Mouse (Mus musculus) E14TG2a.4 (cell line): ENCODE measurements around the gene Ptp4a2.

Source experiments
- H3K27me3 ChIP-seq: 2 replicates; pipeline ENCODE4 v1.6.1; 2014; ENCODE audit warnings: low read length, control low read depth; ENCODE audit not compliant: insufficient read depth
- H3K36me3 ChIP-seq: 2 replicates; pipeline ENCODE4 v1.6.1; 2014; ENCODE audit warnings: low read length, control low read depth; ENCODE audit not compliant: insufficient read depth
- H3K4me1 ChIP-seq: replicated peaks from 2 replicates; pipeline ENCODE4 v1.6.1; 2014; ENCODE audit warnings: low read depth, low read length, control low read depth
- H3K4me3 ChIP-seq: replicated peaks from 2 replicates; pipeline ENCODE4 v1.5.1; 2014; ENCODE audit warnings: mild to moderate bottlenecking, low read length
- H3K9me3 ChIP-seq: 2 replicates; pipeline ENCODE4 v1.6.1; 2014; ENCODE audit warnings: low read length, control low read depth
- CTCF ChIP-seq: conservative IDR thresholded peaks from 2 replicates; pipeline ENCODE4 v1.5.1; 2014; ENCODE audit warnings: low read length
- NANOG ChIP-seq: IDR thresholded peaks from 2 replicates; pipeline ENCODE4 v1.6.1; 2014; ENCODE audit warnings: borderline replicate concordance, low read length, mixed read lengths
- POU5F1 ChIP-seq: IDR thresholded peaks from 2 replicates; pipeline ENCODE4 v1.6.1; 2014; ENCODE audit warnings: low read length, borderline replicate concordance

The Ptp4a2 gene

DNA sequence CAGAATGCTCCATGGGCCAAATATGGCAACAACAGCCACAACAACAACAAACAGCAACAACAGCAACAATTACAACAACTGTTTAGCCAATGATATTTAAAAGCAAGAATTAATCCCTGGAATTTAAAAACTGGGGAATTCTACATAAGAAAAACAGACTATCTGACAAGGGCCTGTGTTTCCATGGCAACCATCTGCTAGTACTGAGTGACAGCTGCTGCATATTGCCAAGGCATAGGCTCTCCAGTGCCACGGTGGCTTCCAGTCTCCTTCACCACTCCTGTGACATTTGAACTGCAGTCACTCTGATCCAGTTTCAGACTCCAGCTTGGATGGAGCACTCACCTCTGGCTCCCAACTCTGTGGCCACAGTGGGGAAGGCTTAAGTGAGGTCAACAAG is 19.6 kb upstream of the Ptp4a2 start:
- H3K4me1 ChIP-seq: peaks cover 43% of the 10 kb centered on the region
- H3K9me3 ChIP-seq: peaks cover 4% of the 10 kb centered on the region; the same call in 1 of the 2 replicates
- no peaks in the 10 kb centered on the region for H3K36me3 ChIP-seq
- H3K27me3 ChIP-seq: no peaks in the 10 kb centered on the region; the same call in 1 of the 2 replicates
- no peak for TF ChIP-seq CTCF
- TF ChIP-seq NANOG: no peak
- TF ChIP-seq POU5F1: no peak
- no peak overlapping the region for H3K4me3 ChIP-seq

GRCm38 (mm10) chr4:129792666-129793202 is 18.3 kb upstream of the Ptp4a2 start:
- H3K36me3 ChIP-seq: no peaks in the 10 kb centered on the region
- TF ChIP-seq NANOG (no peak), CTCF (no peak), POU5F1 (no peak)
- peaks cover 4% of the 10 kb centered on the region; the same call in 1 of the 2 replicates for H3K9me3 ChIP-seq
- H3K4me3 ChIP-seq: no peak overlapping the region
- no peaks in the 10 kb centered on the region; the same call in 1 of the 2 replicates for H3K27me3 ChIP-seq
- peaks cover 45% of the 10 kb centered on the region for H3K4me1 ChIP-seq

DNA sequence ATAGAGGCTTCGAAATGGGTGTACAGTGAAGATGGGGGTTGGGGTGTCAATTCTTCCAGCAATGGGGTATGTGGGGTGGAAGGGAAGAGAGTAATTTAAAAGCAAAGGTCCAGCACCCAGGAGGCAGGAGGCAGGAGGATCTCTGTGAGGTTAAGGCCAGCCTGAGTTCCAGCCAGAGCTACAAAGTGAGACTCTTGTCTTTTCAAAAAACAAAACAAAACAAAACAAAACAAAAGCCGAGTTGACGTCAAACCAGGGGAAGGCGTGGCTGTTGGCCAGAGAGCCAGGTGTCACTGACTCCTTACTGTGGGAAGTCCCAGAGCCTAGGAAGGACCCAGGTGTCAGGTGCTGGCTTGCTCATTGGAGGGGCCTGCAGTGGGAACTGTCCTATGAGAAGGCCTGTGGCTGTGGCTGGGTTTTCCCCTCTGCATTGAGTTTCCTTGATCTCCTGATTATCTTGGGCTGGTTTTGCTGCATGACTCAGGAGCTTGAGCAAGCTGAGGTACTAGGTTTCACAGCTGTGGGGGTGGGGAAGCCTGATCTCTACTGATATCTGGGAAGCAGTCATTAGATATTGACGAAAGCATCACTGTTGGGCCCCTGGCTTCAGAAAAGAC is 17.2 kb upstream of the Ptp4a2 start:
- no peaks in the 10 kb centered on the region; the same call in 1 of the 2 replicates for H3K27me3 ChIP-seq
- H3K9me3 ChIP-seq: peaks cover 4% of the 10 kb centered on the region; the same call in 1 of the 2 replicates
- H3K36me3 ChIP-seq: no peaks in the 10 kb centered on the region
- peaks cover 53% of the 10 kb centered on the region for H3K4me1 ChIP-seq
- TF ChIP-seq CTCF (no peak), NANOG (no peak), POU5F1 (no peak)
- no peak overlapping the region for H3K4me3 ChIP-seq

- no peak for TF ChIP-seq CTCF
- TF ChIP-seq NANOG: no peak
- TF ChIP-seq POU5F1: no peak
- Histone ChIP-seq H3K9me3 (no peaks in the 10 kb centered on the region), H3K4me1 (peaks cover 65% of the 10 kb centered on the region), H3K27me3 (no peaks in the 10 kb centered on the region; the same call in 1 of the 2 replicates), H3K36me3 (no peaks in the 10 kb centered on the region), H3K4me3 (peak overlapping the region; percentile 72)
Observed at GRCm38 (mm10) chr4:129795151-129795860, 15.7 kb upstream of the Ptp4a2 start.

GRCm38 (mm10) chr4:129795861-129796260 is 15.2 kb upstream of the Ptp4a2 start:
- no peaks in the 10 kb centered on the region; the same call in 1 of the 2 replicates for H3K27me3 ChIP-seq
- TF ChIP-seq NANOG (no peak), POU5F1 (no peak), CTCF (no peak)
- peak overlapping the region; percentile 72 for H3K4me3 ChIP-seq
- H3K36me3 ChIP-seq: no peaks in the 10 kb centered on the region
- H3K4me1 ChIP-seq: peaks cover 64% of the 10 kb centered on the region
- H3K9me3 ChIP-seq: no peaks in the 10 kb centered on the region

DNA sequence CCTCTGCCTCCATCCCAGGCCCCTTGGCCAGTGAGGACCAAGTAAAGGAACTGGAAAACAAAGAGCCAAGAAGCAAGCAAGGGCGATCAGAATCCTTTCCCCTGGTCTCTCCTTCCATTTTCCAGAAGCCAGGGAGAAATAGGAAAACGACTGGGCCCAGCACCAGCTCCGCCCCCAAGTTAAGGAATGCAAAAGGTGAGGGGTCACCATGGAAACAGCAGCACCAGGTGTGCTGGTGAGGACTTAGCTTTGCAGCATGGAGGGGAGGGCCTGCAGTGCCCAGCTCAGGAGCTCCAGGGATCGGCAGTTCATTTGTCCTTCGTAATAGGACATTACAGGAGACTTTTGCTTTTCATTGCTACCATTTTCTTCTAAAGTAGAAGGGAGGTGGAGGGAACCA is 13.0 kb upstream of the Ptp4a2 start:
- H3K27me3 ChIP-seq: no peaks in the 10 kb centered on the region
- no peaks in the 10 kb centered on the region for H3K9me3 ChIP-seq
- H3K4me1 ChIP-seq: peaks cover 54% of the 10 kb centered on the region
- no peaks in the 10 kb centered on the region for H3K36me3 ChIP-seq
- no peak for TF ChIP-seq POU5F1
- no peak for TF ChIP-seq NANOG
- TF ChIP-seq CTCF: no peak
- no peak overlapping the region for H3K4me3 ChIP-seq

DNA sequence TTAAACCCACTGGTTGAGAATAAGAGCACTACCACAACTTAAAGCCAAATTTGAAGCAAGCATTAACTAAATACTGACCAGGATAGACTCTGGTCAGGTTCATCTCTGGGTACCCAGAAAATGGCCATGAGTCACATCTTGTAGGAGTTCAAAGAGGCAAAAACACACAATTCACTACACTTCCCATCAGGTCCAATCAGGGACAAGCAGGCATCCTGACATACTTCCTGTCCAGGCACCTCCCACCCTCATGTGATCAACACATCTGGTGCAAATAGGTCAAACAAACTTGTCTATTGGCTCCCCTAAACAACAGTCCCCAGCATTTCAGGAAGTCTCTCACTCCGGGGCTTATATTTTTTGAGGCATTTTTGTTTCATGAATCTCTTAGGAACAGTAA is 7.7 kb upstream of the Ptp4a2 start:
- Histone ChIP-seq H3K36me3 (no peaks in the 10 kb centered on the region), H3K4me3 (0 out of 2 replicates have a peak overlapping the region, but pooled peaks have one; percentile 2), H3K4me1 (peaks cover 24% of the 10 kb centered on the region), H3K27me3 (no peaks in the 10 kb centered on the region), H3K9me3 (no peaks in the 10 kb centered on the region)
- TF ChIP-seq CTCF: no peak
- TF ChIP-seq NANOG: no peak
- TF ChIP-seq POU5F1: no peak

- Histone ChIP-seq H3K27me3 (no peaks in the 10 kb centered on the region; the same call in 1 of the 2 replicates), H3K4me3 (no peak overlapping the region), H3K36me3 (no peaks in the 10 kb centered on the region), H3K4me1 (peaks cover 29% of the 10 kb centered on the region), H3K9me3 (no peaks in the 10 kb centered on the region)
- TF ChIP-seq POU5F1 (no peak), CTCF (no peak), NANOG (no peak)
Observed at GRCm38 (mm10) chr4:129805059-129805458, 6.0 kb upstream of the Ptp4a2 start.
